Mouse (Mus musculus): ENCODE measurements at regions not wholly inside any gene's neighbourhood (a gene's known extent, or its start where the extent isn't known, plus 50 kb on each side); places are given as distances from the start of the nearest gene placed in this dataset.

GRCm38 (mm10) chr17:47317651-47318050, 51.0 kb upstream of the Mrps10 start:
- DNase-seq (ENCODE audit: low read depth, low spot score) = no peak

GRCm38 (mm10) chr17:47313162-47313561, 55.5 kb upstream of the Mrps10 start:
- no peak for DNase-seq (ENCODE audit: low read depth, low spot score)

GRCm38 (mm10) chr17:47311272-47311671, 57.4 kb upstream of the Mrps10 start:
- peak; percentile 81 for DNase-seq (ENCODE audit: low read depth, low spot score)

GRCm38 (mm10) chr17:47306027-47306761, 62.5 kb upstream of the Mrps10 start:
- no peak for DNase-seq (ENCODE audit: low read depth, low spot score)

GRCm38 (mm10) chr17:47304463-47305199, 64.1 kb upstream of the Mrps10 start:
- peak; percentile 51 for DNase-seq (ENCODE audit: low read depth, low spot score)

GRCm38 (mm10) chr17:47303600-47303999, 65.1 kb upstream of the Mrps10 start:
- DNase-seq (ENCODE audit: low read depth, low spot score) = no peak

GRCm38 (mm10) chr17:47298396-47298919, 70.2 kb upstream of the Mrps10 start:
- DNase-seq (ENCODE audit: low read depth, low spot score) = peak; percentile 73

GRCm38 (mm10) chr17:47297965-47298364, 70.7 kb upstream of the Mrps10 start:
- DNase-seq (ENCODE audit: low read depth, low spot score) = peak; percentile 58

- DNase-seq (ENCODE audit: low read depth, low spot score) = peak; percentile 60
Observed at GRCm38 (mm10) chr17:47296709-47297450, 71.8 kb upstream of the Mrps10 start.

GRCm38 (mm10) chr17:47295315-47296011, 73.2 kb upstream of the Mrps10 start:
- no peak for DNase-seq (ENCODE audit: low read depth, low spot score)

GRCm38 (mm10) chr17:47294091-47294534, 74.6 kb upstream of the Mrps10 start:
- peak; percentile 99 for DNase-seq (ENCODE audit: low read depth, low spot score)

- DNase-seq (ENCODE audit: low read depth, low spot score) = no peak
Observed at GRCm38 (mm10) chr17:47293178-47293577, 75.5 kb upstream of the Mrps10 start.

GRCm38 (mm10) chr17:47291558-47291957, 77.1 kb upstream of the Mrps10 start:
- DNase-seq (ENCODE audit: low read depth, low spot score) = no peak

- no peak for DNase-seq (ENCODE audit: low read depth, low spot score)
Observed at GRCm38 (mm10) chr17:47285616-47286015, 83.1 kb upstream of the Mrps10 start.

GRCm38 (mm10) chr17:47284236-47284635, 84.5 kb upstream of the Mrps10 start:
- DNase-seq (ENCODE audit: low read depth, low spot score) = no peak

GRCm38 (mm10) chr17:47283158-47283557, 85.5 kb upstream of the Mrps10 start:
- DNase-seq (ENCODE audit: low read depth, low spot score) = no peak

GRCm38 (mm10) chr17:47282476-47282875, 86.2 kb upstream of the Mrps10 start:
- no peak for DNase-seq (ENCODE audit: low read depth, low spot score)

GRCm38 (mm10) chr17:47277890-47278289, 90.8 kb upstream of the Mrps10 start:
- no peak for DNase-seq (ENCODE audit: low read depth, low spot score)

GRCm38 (mm10) chr17:47276639-47277038, 92.0 kb upstream of the Mrps10 start:
- no peak for DNase-seq (ENCODE audit: low read depth, low spot score)

- DNase-seq (ENCODE audit: low read depth, low spot score) = no peak
Observed at GRCm38 (mm10) chr17:47275796-47276311, 92.8 kb upstream of the Mrps10 start.

- DNase-seq (ENCODE audit: low read depth, low spot score) = no peak
Observed at GRCm38 (mm10) chr17:47273309-47273708, 95.4 kb upstream of the Mrps10 start.
